Mouse (Mus musculus) cerebellum, adult 2 months (tissue): ENCODE measurements around the gene Ptprq. TPM values are rescaled to one million over a fixed set of nuclear protein-coding genes. Genes with fewer than 3 reads are reported as not detected.

Experiments
- DNase-seq, 2 experiments: peaks; one replicate each; pipeline ENCODE4 v3.0.0; 2021
- H3K27ac ChIP-seq: fragments of 200-500 bp; 2 replicates; pipeline ENCODE4 v1.5.1; 2012; ENCODE audit warnings: low read length, control low read depth, inconsistent platforms; ENCODE audit not compliant: insufficient read depth
- H3K27me3 ChIP-seq: fragments of 200-500 bp; 2 replicates; pipeline ENCODE4 v1.6.1; 2012; ENCODE audit warnings: inconsistent platforms, mild to moderate bottlenecking, low read length, moderate library complexity; ENCODE audit not compliant: control insufficient read depth, insufficient read depth
- H3K4me1 ChIP-seq: fragments of 200-500 bp; 2 replicates; pipeline ENCODE4 v1.6.1; 2011; ENCODE audit warnings: low read length; ENCODE audit not compliant: control insufficient read depth, insufficient read depth
- H3K4me3 ChIP-seq: fragments of 200-500 bp; replicated peaks from 2 replicates; pipeline ENCODE3; 2011; ENCODE audit warnings: mild to moderate bottlenecking, low read depth, low read length, control low read depth; ENCODE audit not compliant: insufficient read depth
- CTCF ChIP-seq: fragments of 200-500 bp; IDR thresholded peaks from 2 replicates; pipeline ENCODE4 v1.5.1; 2011; ENCODE audit warnings: low read depth, mild to moderate bottlenecking, control low read depth, low read length, moderate library complexity, borderline replicate concordance; ENCODE audit not compliant: insufficient read depth
- POLR2A ChIP-seq: fragments of 200-500 bp; IDR thresholded peaks from 2 replicates; pipeline ENCODE4 v1.6.1; 2011; ENCODE audit warnings: low read length, control low read depth, borderline replicate concordance; ENCODE audit not compliant: insufficient read depth
- WGBS: fragments of 180-500 bp; shearing (Covaris S2); methylation state at CpG from one replicate; pipeline ENCODE4 v1.1.7; 2018; 5-methylcytosine and 5-hydroxymethylcytosine counted together
- polyA plus RNA-seq: library from polyadenylated mRNA; depleted of rRNA; stranded (reverse); fragments of >200 nt; gene quantifications from 2 replicates; pipeline ENCODE4 v1.2.3, GENCODE M21; 2012

The Ptprq gene
- polyA plus RNA-seq, 1 experiment, result 0.02 TPM

DNA sequence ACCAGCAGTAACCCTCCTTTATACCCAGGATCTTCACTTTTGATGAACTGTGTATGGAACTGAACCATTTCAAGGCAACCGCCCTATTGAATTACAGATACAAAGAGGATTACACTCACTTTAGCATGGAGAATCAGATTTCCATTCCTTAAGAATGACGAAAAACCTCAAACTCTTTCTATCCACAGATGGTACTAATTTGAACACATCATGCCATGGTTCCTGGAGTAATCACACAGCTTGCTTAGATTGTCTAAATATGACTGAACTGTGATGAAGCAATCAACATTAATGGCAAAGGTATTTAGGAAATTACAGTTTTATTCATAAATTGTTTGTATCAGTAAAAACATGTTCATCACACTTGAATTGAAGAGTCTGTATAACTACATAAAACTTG is 104.4 kb downstream of the Ptprq start:
- H3K4me1 ChIP-seq, result no peaks in the 10 kb centered on the region
- H3K4me3 ChIP-seq, result no peak overlapping the region
- TF ChIP-seq CTCF (no peak), POLR2A (no peak)
- DNase-seq, result no peak
- 84% methylated on average over 2 of the region's 2 CpGs for WGBS
- no peaks in the 10 kb centered on the region for H3K27me3 ChIP-seq
- no peak overlapping the region for H3K27ac ChIP-seq

DNA sequence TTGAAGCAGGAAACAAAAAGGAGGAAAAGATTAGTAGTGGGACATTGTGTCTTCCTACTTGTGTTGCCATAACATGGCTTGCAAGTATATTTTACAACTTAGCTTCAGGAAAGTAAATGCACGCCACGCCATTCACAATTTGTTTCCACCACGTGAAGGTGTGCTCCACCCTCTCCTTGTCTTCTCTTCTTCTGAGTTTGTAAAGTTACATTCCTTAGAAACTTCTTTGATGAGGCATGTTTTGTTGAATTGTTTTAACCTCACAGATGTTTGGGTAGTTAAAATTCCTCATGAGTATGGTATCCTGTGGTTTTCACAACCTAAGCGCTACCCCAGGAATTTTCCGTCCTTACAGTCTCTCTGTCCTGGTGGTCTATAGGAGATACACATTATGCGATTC is 118.5 kb downstream of the Ptprq start:
- no peak overlapping the region for H3K4me3 ChIP-seq
- TF ChIP-seq POLR2A, result no peak
- no peaks in the 10 kb centered on the region for H3K4me1 ChIP-seq
- no peak for DNase-seq
- 84% methylated on average over 6 of the region's 6 CpGs for WGBS
- no peaks in the 10 kb centered on the region for H3K27me3 ChIP-seq
- H3K27ac ChIP-seq, result no peak overlapping the region

DNA sequence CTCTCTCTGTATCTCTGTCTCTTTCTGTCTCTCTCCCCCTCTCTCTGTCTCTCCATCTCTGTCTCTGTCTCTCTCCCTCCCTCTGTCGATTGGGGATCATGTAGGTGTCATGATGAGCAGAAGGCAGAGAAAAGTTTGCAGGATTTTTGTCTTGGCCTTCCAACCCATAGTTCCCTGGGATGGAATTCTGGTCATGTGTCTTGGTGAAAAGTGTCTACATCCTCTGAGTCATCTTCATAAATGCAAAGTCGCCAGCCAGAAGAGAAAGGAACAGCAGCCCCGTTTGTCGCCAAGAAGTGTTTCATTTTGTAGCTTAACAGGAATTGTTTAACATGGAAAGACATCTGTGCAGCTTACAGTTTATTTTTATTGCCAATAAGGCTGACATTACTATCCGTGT is 136.5 kb downstream of the Ptprq start:
- H3K27me3 ChIP-seq, result no peaks in the 10 kb centered on the region
- DNase-seq, result no peak
- H3K4me3 ChIP-seq, result no peak overlapping the region
- TF ChIP-seq CTCF, result no peak
- no peak for TF ChIP-seq POLR2A
- no peaks in the 10 kb centered on the region for H3K4me1 ChIP-seq
- no peak overlapping the region for H3K27ac ChIP-seq
- WGBS, result 81% methylated on average over 5 of the region's 5 CpGs

DNA sequence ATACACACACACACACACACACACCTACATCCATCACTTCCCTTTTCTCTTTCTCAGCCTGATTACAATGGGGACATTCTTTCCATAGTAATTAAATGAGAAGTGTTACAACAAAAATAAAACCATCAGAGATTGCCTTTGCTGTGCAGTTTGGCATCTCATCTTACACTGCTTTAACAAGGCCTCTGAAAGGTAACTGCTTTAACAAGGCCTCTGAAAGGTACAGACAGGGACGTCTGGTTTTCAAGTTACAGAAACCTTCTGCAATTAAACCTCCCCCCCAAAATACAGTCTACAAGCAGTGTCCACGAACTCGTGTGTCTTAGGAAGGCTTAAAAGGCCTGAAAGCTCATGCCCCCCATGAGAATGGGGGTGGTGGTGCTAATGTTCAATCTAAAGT is 150.8 kb downstream of the Ptprq start:
- H3K4me3 ChIP-seq, result no peak overlapping the region
- TF ChIP-seq POLR2A (no peak), CTCF (no peak)
- WGBS, result 74% methylated on average over 3 of the region's 3 CpGs
- no peaks in the 10 kb centered on the region for H3K27me3 ChIP-seq
- no peak overlapping the region for H3K27ac ChIP-seq
- no peaks in the 10 kb centered on the region for H3K4me1 ChIP-seq
- no peak for DNase-seq

DNA sequence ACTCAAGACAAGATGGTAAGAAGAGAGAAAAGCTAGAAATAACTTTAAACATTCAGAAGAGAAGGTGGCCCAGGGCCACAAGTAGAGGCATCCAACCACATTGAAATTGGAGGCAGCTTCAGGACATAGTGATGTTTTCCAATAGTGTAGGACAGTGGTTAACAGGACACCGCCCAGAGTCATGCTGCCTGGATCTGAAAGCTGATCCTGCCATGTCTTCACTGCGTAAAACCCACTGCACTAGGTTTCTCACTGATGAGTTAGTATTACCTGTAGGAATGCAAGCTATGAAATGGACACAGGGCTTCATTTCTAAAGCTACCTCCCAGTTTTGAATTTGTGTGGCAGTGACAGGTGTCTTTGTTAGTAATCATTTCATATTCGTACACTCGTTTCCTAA is 151.6 kb downstream of the Ptprq start:
- WGBS, result 89% methylated on average over 4 of the region's 4 CpGs
- Histone ChIP-seq H3K4me1 (no peaks in the 10 kb centered on the region), H3K4me3 (no peak overlapping the region), H3K27me3 (no peaks in the 10 kb centered on the region), H3K27ac (no peak overlapping the region)
- TF ChIP-seq CTCF (no peak), POLR2A (no peak)
- no peak for DNase-seq

DNA sequence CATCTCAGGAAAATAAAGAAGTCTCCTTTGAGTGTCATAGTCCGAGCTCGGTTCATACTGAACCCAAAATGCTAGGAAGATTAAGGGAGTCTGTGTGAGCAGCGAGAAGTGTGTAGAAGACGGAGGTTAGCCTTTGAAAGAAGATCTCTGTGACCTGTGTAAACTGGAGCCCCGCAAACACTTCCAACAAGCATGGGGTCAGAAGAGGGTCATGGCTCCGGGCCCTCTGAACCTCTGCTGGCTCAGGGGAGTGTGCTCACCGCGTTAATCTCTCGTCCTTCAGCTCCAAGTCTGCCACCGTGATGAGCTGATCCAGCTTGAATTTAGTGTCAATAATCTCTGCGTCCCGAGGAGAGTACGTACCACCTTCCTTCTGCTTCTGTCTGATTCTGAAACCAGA is 157.0 kb downstream of the Ptprq start:
- Histone ChIP-seq H3K4me3 (no peak overlapping the region), H3K27me3 (no peaks in the 10 kb centered on the region), H3K4me1 (no peaks in the 10 kb centered on the region), H3K27ac (no peak overlapping the region)
- no peak for DNase-seq
- WGBS, result 59% methylated on average over 13 of the region's 13 CpGs
- TF ChIP-seq CTCF (no peak), POLR2A (no peak)

DNA sequence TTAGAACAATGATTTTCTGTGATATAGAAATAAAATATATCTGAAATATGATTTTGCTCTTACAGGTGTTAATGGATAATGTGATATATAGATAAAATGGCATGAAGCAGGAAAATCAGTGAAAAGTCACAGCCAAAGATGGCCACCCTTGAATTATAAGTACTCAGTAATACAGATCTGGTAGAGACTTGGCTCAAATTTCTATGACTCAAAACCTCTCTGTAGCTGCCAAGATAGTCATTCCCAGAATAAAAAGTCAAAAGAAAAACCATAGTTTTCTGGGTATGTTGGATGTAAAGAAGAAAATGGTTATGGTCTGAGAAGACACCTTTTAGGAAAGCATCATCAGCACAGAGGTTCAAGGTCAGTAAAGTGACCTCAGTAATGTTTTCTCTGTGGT is 159.0 kb downstream of the Ptprq start:
- TF ChIP-seq POLR2A (no peak), CTCF (no peak)
- Histone ChIP-seq H3K27me3 (no peaks in the 10 kb centered on the region), H3K4me1 (no peaks in the 10 kb centered on the region), H3K4me3 (no peak overlapping the region), H3K27ac (no peak overlapping the region)
- DNase-seq, result no peak

DNA sequence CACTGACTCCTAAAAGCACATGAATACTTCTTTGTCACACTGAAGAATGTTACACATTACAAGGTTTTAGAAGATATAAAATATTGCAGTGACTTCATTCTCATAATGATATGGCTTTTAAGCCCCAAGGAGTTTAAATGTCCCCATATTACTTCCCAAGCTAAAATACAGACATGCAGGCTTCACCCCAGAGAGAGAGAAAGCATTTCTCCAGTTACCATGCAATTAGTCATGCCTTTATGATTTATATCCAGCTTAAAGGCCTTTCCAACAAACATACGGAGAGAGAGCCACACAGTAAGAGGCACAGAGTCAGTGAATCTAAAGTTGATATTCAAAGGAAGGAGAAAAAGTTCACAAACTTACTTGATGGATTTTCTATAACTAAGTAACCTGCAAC is 176.8 kb downstream of the Ptprq start:
- H3K4me3 ChIP-seq, result no peak overlapping the region
- H3K27ac ChIP-seq, result no peak overlapping the region
- no peaks in the 10 kb centered on the region for H3K27me3 ChIP-seq
- DNase-seq, result no peak
- TF ChIP-seq POLR2A (no peak), CTCF (no peak)
- no peaks in the 10 kb centered on the region for H3K4me1 ChIP-seq
- 18% methylated on average over 1 of the region's 1 CpGs for WGBS

DNA sequence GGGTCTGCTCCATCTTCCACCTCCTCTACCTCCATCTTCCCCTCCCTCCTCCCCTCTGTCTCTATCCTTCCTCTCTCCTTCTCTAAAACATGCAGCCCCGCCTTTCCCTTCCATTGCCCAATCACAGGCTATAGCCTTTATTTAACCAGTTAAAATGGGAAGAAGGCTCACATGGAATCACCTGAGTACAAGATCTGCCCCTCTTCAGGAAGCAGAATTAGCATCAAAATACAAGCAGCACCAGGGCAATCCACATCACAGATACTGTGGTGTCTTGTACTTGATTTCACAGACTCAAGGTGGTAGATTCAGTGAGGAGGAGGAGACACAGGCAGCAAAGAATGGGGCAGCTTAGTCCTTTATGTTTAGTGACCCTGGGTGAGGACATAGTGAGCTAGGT is 191.1 kb downstream of the Ptprq start:
- no peaks in the 10 kb centered on the region for H3K27me3 ChIP-seq
- DNase-seq, result no peak
- no peak overlapping the region for H3K27ac ChIP-seq
- TF ChIP-seq POLR2A (no peak), CTCF (no peak)
- WGBS, result 89% methylated on average over 1 of the region's 1 CpGs
- H3K4me1 ChIP-seq, result no peaks in the 10 kb centered on the region
- H3K4me3 ChIP-seq, result no peak overlapping the region
